Mouse (Mus musculus): ENCODE data around the gene Ephb2.

- TF ChIP-seq CTCF (IDR thresholded peaks at IDR 0.05; ENCODE audit: low read depth, low read length) (no peak), TAL1 (conservative IDR thresholded peaks at IDR 0.05; ENCODE audit: low read depth, low read length) (no peak), GATA1 (IDR thresholded peaks at IDR 0.05; ENCODE audit: borderline replicate concordance, low read length) (no peak), GATA2 (IDR thresholded peaks at IDR 0.05; ENCODE audit: borderline replicate concordance, low read depth, low read length) (no peak), POLR2AphosphoS5 (IDR thresholded peaks at IDR 0.05; ENCODE audit: insufficient replicate concordance, low read depth, low read length) (no peak)
Observed at GRCm38 (mm10) chr4:136724731-136725130, 111.1 kb downstream of the Ephb2 start.
